Comparison of ENCODE assay signal across 26 mouse cellular contexts in the genomic region with DNA sequence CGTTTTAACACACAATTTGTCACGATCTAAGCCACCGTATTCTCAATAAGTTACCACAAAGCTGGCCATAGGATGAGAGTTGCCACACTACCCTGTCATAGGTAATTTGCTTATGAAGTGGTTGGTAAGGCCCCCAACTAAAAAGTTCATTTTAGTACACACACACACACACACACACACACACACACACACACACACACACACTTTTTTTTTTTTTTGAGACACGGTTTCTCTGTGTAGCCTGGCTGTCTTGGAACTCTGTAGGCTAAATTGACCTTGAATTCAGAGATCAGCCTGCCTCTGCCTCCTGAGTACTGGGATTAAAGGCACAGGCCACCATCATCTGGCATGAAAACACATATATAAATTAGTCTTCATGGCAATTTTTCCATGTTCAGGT. TPM values are rescaled to one million over a fixed set of nuclear protein-coding genes. Genes with fewer than 3 reads are reported as not detected.
"Had no signal": no experiment of that assay in that cellular context is flagged by ENCODE, and none has a peak within 500 bp of the region (broad histone marks: within the 10 kb centered on the region; RNA-seq: fewer than 3 reads in every experiment).

No protein-coding gene starts in this region.

- H3K27me3 ChIP-seq: midbrain, embryonic 12.5 days; neural tube, embryonic 13.5 days; neural tube, embryonic 15.5 days had no signal

- H3K9ac ChIP-seq: lung, embryonic 14.5 days; midbrain, embryonic 12.5 days; neural tube, embryonic 13.5 days; neural tube, embryonic 15.5 days had no signal

- H3K9me3 ChIP-seq: midbrain, embryonic 10.5 days; midbrain, embryonic 12.5 days; neural tube, embryonic 13.5 days; neural tube, embryonic 15.5 days had no signal

- DNase-seq: lung, adult 18-20 months; lung, embryonic 14.5 days; lung, postnatal 10 days; lung, postnatal 4 days; midbrain, embryonic 14.5 days; retina, postnatal 1 day; right cerebral cortex, adult 18-20 months; right cerebral cortex, postnatal 25 days; thymus, adult 18-20 months; thymus, postnatal 14 days; thymus, postnatal 36 days had no signal

- H3K4me1 ChIP-seq: midbrain, embryonic 10.5 days; midbrain, embryonic 12.5 days; neural tube, embryonic 13.5 days; neural tube, embryonic 15.5 days had no signal

- ATAC-seq: midbrain, embryonic 16.5 days had no signal

- H3K4me3 ChIP-seq: midbrain, embryonic 10.5 days; midbrain, embryonic 12.5 days; myocyte; neural tube, embryonic 13.5 days; neural tube, embryonic 15.5 days had no signal

- H3K36me3 ChIP-seq: midbrain, embryonic 12.5 days had no signal

- H3K4me2 ChIP-seq: lung, embryonic 14.5 days; midbrain, embryonic 12.5 days; neural tube, embryonic 13.5 days; neural tube, embryonic 15.5 days had no signal

- H3K27ac ChIP-seq: midbrain, embryonic 10.5 days; midbrain, embryonic 12.5 days; neural tube, embryonic 13.5 days; neural tube, embryonic 15.5 days had no signal

RNA-seq across cellular contexts. Expression of a gene that starts 35.0 kb away (rescaled TPM):
- total RNA-seq: megakaryocyte-erythroid progenitor cell, adult 5-6 weeks had no signal
- polyA plus RNA-seq: lung, embryonic 14.5 days; myocyte; neural tube, embryonic 11.5 days; neural tube, embryonic 13.5 days; neural tube, embryonic 15.5 days; stomach, embryonic 14.5 days; stomach, embryonic 16.5 days had no signal

RNA-seq across cellular contexts. Expression of a gene that starts 45.4 kb away (rescaled TPM):
- total RNA-seq: megakaryocyte, adult 5-6 weeks; megakaryocyte-erythroid progenitor cell, adult 5-6 weeks had no signal
- polyA plus RNA-seq: lung, embryonic 14.5 days; lung, embryonic 16.5 days; midbrain, embryonic 10.5 days; midbrain, embryonic 12.5 days; midbrain, embryonic 14.5 days; midbrain, embryonic 16.5 days; myocyte; neural tube, embryonic 11.5 days; neural tube, embryonic 15.5 days; spleen, adult 2 months; stomach, embryonic 14.5 days; stomach, embryonic 16.5 days; thymus, postnatal 0 days; urinary bladder, adult 2 months had no signal
